Mouse (Mus musculus): Measurements from ENCODE around the gene Lrrn4cl.
"Not testable (repeated sequence)": the region's sequence is repeated elsewhere in the genome, so short reads cannot be mapped to it uniquely, and the experiment has no call there.

Gene Lrrn4cl

DNA sequence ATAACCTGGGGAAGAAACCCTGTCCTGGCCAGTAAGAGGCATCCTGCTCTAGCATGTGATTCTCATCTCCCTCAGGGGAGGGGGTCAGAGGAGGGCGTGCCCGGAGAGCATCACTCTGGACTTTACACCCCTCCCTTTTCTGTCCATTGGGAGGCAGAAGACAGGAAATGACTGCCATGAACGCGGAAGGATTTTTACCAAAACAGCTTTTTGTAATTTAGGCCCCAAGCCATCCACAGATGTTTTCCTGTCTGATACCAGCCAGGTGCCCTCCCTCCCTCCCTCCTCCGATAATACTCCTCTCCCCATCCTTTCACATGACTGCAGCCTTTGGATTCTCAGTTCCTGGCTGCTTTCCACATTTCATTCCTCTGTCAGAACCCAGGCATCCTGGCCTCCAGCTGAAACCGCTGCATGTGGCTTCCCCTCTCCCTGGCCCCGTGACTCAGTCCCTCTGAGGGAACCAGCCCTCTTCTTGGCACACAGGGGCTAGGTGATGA lies at the start of gene Lrrn4cl:
Gene Lrrn4cl, plus strand, starts transcription at position 367 of the 500 bp plus-strand sequence.
- DNase-seq (ENCODE audit: low read depth, low spot score): no peak

DNA sequence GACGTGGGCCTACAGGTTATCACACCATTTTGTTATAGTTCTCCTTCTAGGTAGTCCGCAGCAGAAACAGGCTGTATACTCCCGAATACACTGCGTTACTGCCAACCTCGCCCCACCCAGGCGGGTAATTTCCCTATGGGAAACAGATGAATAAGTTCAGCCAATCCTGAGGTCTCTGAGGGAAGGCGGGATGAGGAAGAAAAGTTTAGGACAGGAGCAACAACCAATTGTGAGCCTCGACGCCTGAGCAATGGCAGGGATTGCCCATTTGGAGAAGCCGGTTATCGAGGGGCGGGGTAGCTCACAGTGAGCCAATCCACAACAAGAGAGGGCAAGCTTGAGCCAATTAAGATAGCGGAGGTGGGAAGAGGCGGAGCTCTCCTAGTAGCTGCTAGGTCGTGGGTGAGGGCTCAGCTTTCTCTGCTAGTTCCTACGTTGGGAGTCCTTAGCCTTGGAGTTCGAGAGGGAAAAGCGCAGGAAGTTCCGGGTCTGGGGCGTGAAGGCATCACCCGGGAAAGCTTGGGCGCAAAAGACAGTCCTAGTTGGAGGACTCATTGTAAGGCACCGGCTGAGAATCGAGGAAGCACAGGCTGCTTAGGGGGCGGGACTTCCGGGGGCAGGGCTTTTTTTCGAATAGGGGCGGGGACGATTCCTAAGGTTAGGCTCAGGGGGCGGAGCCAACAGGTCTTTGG lies 48.3 kb upstream of the Lrrn4cl start, which contains the start of gene Zbtb3:
Gene Zbtb3, plus strand, starts transcription at position 426 of the 692 bp plus-strand sequence.
- peak; percentile 96 for DNase-seq (ENCODE audit: low read depth, low spot score)

DNA sequence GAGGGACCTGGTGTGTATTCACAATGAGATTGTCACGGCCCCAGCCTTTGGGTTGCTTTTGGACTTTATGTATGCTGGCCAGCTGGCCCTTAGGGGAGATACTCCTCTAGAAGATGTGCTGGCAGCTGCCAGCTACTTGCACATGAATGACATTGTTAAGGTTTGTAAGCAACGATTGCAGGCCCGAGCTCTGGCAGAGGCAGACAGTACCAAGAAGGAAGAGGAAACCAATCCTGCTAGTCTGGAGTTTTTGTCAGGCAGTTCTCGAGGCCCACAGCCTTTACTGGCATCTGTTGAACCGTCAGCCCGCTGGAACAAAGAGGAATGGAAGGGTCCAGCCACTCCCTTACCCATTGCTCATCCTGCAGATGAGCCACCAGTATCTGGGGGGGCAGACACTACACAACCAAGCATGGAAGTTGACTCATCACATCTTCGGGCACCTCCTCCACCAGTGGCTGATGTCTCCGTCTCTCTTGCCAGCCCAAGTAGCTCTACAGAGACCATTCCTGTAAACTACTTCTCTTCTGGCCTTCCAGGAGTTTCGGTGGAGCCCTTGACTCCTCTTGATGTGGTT lies 47.3 kb upstream of the Lrrn4cl start:
- DNase-seq (ENCODE audit: low read depth, low spot score): no peak

DNA sequence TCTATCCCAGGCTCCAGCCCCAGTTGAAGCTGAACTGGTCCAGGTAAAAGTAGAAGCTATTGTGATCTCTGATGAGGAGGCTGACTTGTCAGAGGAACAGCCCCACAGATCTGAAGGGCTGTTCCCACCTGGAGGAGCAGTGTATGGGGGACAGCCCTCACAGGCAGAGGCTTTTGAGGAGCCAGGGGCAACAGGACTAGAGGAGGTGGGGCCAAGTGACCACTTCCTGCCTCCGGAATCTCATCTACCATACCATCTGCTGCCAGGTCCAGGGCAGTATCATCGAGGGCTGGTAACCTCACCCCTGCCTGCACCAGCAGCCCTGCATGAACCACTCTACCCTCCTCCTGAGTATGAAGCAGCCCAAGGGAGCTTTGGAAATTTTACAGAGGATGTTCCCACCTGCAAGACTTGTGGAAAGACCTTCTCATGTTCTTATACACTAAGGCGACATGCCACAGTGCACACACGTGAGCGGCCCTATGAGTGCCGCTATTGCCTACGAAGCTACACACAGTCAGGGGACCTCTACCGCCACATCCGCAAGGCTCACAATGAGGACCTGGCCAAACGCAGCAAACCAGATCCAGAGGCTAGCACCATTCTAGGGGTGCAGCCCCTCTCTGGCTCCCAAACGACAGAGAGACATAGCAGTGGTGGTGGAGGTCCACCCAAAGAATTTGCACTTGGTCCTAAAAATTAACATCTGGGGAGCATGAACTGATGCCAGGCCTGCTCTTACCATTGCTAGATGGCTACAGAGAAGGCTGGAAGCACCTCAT lies 46.5 kb upstream of the Lrrn4cl start:
- DNase-seq (ENCODE audit: low read depth, low spot score): no peak

DNA sequence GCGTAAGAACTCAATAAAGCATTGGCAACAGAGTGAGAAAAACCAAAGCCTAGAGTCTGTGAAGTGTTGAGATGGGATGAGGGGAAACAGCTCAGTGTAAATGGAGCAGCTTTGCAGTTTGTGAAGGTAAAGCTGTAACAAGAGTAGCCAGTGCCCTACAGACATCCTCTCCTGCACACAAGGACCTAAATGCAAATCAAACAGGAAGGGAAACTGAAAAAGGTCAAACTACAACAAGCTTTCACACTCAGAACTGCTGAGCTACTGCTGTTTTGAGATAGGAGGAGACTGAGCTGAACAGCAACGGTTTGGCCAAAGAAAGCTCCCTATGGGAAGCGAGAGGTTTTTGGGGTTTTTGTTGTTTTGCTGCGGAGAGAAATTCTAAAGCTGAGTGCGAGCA lies 43.8 kb upstream of the Lrrn4cl start:
- no peak for DNase-seq (ENCODE audit: low read depth, low spot score)

DNA sequence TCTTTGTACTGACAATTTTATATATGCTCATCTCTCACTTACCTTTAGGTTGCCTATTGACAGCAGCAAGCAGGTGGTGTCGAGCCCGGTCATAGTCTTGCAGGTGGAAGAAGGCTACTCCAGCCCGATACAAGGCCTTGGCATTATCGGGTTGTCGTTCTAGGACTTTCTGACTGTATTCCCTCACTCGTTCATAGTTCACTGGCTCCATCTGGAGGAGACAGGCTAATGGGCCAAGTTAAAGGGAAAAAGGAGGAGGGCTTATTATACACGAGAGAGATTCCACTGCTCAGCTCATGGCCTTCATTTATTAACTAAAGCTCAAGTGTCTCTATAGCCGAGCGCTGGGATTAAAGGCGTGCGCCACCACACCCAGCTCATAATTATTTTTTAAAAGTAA lies 34.8 kb upstream of the Lrrn4cl start:
- no peak for DNase-seq (ENCODE audit: low read depth, low spot score)

DNA sequence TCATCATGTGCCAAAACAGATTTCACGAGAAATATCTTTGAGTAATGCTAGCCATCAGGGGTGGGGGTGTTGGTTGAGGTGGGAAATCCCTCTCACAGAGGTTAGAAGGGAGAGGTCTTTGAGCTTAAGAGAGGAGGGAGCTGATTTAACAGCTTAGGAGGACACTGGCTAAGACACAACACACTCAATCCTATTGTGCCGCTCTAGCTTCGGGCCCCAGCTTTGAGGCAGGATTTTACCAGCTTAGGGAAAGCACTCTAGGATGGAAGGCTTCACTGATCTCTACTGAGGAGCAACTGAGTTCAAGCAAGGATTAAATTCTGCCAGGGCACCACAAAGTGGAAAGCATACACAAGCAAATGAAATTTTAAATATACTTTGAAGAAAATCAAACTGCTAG lies 33.6 kb upstream of the Lrrn4cl start:
- no peak for DNase-seq (ENCODE audit: low read depth, low spot score)

DNA sequence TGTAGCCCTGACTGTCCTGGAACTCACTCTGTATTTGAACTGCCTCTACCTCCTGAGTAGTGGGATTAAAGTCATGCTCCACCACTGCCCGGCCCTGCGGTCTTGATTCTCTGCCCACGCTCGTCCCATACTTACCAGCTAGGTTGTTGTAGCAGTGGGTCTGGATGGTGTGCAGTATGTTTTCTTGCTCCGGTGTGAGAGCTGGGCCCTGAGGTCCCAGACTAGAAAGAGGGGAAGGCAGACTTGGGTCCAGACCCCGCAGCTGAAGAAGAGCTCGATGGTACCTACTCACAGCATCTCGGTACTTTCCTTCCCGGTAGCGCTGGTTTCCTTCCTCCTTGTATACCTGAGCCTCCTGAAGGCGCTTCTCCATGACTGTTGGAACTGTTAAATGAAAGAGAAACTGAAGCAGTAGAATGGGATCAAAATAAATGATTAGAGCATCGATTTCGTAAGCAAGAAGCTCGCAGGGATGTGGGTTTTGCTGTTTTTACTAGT lies 32.2 kb upstream of the Lrrn4cl start:
- DNase-seq (ENCODE audit: low read depth, low spot score): peak; percentile 34

DNA sequence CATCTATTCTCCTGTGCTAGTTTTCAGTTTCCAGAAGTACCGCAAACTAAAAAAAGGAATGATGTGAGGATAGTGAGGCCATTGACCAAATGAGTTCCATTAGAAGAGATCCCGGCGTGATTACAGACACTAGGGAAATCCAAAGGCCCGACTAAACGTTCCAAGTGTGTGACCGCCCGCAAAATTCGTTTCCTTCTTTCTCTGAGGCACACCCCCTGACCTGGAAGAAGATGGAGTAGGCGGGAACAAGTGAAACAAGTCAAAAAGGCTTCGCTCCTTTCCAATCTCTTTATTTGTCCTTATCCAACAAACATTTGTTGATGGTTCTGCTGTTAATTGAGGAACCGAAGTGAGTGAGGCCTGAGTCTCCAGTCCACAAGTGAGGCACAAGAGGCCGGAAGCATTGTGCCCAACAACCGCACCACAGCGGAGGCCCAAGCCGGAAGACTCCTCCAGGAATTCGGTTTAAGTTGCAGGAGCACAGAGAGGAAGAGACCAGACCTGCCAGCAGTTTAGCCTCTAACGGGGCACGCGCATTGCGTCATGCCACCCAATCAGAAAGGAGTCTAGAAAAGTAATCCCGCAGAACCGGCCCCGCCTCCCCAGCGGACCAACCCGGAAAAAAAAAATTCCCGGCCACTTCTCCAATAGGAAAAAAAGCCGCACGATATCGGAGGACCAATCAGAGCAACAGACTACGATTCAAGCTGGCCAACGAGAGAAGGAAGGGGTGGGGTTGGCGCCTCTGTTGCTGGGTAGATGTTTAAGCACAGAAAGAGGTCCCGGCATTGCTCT lies 31.6 kb upstream of the Lrrn4cl start, which contains the start of gene Ttc9c:
Gene Ttc9c, minus strand, starts transcription at position 533 of the 795 bp plus-strand sequence.
- peak; percentile 93 for DNase-seq (ENCODE audit: low read depth, low spot score)

DNA sequence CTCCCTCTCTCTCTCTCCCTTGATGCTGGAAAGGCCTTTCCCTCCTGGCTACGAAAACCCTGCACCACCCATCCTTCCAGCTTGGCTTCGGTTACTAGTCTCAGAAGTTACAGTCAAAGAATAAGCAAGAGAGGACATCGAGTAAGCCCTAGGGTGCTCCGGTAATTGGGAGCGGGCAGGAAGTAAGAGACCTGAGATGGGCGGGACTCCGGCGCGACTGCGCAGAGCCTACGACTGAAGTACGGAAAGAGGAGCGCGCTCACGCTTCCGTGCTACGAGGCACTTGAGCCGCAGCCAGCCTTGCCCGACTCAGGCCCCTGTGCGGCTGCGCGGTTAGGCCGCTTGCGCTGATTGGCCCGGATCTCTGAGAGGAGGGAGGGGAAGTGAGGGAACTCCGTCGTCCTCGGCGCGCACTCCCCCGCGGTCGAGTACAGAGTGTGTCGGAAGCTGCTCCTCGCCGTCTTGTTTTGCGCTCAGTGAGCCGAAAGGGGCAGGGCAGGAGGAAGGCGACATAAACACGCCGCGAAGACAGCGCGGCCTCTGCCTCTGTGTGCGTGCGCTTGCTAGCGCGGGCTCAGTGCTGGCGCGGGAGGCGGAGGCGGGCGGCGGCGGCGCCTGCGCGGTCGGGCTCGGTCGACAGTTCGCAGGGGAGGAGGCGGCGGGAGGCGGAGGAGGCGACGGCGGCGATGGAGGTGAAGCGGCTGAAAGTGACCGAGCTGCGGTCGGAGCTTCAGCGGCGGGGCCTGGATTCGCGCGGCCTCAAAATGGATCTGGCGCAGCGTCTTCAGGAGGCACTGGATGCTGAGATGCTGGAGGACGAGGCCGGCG lies 30.8 kb upstream of the Lrrn4cl start, which contains the start of gene Hnrnpul2:
Gene Hnrnpul2, plus strand, starts transcription at position 415 of the 828 bp plus-strand sequence.
- peak; percentile 100 for DNase-seq (ENCODE audit: low read depth, low spot score)

DNA sequence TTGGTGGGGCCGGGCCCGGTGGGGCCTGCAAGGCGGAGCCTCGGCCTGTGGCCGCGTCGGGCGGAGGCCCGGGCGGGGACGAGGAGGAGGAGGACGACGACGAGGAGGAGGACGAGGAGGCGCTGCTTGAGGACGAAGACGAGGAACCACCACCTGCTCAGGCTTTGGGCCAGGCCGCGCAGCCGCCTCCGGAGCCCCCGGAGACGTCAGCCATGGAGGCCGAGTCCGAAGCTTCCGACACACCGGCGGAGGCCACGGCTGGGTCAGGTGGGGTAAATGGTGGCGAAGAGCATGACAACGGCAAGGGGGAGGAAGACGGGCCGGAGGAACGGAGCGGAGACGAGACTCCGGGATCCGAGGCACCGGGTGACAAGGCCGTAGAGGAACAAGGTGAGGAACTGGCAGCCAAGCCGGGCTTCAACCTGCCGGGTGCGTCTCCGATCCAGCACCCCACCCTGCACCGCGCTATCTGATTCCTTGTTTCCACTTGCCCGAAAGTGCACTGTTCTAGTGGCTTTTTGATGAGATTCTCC lies 30.1 kb upstream of the Lrrn4cl start:
- no peak for DNase-seq (ENCODE audit: low read depth, low spot score)

DNA sequence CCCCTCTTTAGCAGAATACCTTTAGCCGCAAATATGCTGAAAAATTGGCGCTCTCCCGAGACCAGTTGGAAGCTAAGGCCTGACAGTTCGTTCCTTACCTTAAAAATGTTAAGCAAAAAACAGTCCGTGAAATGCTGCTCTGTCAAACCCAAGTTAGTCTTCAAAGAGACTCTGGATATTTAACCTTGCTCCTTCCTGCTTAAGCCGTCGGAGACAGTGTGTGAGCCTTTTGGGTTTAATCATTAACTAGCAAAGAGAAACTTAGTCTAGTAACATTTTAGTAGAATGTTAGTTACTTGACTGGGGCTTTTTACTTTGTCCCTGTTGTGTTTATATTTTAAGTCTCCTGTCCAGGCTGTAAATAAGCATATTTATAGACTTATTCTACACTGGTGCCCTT lies 29.4 kb upstream of the Lrrn4cl start:
- no peak for DNase-seq (ENCODE audit: low read depth, low spot score)

DNA sequence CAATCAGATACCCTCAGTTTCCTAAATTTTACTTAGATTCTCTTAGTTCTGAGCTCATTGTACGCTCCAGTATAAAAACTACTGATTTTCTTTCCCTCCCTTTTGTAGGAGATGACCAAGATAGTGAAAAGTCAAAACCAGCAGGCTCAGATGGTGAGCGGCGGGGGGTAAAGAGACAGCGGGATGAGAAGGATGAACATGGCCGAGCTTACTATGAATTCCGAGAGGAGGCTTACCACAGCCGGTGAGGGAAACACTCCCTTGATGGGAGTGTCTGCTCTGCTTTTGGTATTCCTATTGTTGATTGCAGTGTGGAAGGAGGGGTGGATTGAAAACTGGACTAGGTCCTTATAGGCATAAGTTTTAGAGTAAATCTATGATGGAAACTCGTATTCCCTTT lies 27.9 kb upstream of the Lrrn4cl start:
- DNase-seq (ENCODE audit: low read depth, low spot score): no peak

DNA sequence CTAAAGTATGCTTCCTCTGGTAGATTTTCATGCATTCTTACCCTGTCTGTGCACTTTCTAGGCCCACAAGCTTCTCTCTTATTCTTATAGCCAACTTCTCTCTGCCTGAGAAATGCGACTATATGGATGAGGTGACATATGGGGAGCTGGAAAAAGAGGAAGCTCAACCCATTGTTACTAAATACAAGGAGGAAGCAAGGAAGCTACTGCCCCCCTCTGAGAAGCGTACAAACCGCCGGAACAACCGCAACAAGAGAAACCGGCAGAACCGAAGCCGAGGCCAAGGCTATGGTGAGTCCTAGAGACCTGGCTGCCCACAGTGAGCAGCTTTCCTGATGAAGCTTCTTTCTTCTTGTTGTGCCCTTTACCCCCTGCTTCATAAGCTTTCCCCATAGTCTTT lies 20.9 kb upstream of the Lrrn4cl start, which contains the start of gene AC129217.1:
Gene AC129217.1, plus strand, starts transcription at position 114 of the 400 bp plus-strand sequence.
- no peak for DNase-seq (ENCODE audit: low read depth, low spot score)

DNA sequence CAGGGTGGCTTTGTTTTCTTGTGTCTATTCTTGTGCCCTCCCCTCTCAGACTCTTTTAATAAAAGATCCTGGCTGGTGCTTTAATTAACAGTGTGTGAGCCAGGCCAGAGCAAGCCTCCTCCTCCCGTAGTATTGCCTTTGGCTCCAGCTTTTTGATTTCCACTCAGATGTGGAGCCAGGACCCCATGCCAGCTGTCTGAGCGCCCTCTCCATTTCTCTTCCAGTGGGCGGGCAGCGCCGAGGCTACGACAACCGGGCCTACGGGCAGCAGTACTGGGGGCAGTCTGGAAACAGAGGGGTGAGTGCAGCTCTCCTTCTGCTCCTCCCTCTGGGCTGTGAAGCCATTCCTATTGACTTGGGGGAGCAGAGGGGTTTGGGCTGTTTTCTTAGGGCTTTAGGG lies 19.9 kb upstream of the Lrrn4cl start:
- no peak for DNase-seq (ENCODE audit: low read depth, low spot score)

DNA sequence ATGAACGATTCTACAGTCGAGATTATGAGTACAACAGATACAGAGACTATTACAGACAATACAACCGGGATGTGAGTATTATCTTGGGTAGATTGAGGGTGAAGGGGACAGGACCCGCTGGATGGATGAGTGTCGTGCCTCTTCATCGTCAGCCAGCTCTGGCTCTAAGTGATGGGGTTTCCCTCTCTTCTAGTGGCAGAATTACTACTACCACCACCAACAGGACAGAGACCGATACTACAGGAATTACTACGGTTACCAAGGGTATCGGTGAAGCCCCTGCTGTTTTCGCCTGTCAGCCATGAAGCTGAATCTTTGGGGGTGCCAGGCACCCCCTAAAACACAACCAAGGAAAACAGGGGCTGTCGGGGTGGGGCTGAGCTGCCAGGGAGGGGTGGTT lies 19.3 kb upstream of the Lrrn4cl start:
- no peak for DNase-seq (ENCODE audit: low read depth, low spot score)

DNA sequence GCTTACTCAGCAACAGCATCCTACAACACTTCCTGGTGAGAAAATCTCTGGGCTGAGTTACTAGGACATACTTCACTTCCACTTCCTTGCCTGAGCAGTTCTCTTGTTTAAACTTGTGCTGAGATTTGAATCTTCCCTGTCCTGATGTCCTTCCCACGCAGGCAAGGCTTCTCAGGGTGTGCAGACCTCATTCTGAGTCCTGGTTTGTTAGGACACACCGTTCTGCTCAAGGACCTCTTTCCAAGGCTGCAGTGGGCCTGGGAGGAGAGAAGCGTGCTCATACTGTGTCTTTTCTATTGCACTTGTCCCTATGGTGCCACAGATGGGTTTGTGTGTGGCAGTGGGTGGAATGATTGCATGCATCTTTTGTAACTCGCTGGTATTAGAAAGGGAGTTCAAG lies 17.6 kb upstream of the Lrrn4cl start:
- no peak for DNase-seq (ENCODE audit: low read depth, low spot score)

DNA sequence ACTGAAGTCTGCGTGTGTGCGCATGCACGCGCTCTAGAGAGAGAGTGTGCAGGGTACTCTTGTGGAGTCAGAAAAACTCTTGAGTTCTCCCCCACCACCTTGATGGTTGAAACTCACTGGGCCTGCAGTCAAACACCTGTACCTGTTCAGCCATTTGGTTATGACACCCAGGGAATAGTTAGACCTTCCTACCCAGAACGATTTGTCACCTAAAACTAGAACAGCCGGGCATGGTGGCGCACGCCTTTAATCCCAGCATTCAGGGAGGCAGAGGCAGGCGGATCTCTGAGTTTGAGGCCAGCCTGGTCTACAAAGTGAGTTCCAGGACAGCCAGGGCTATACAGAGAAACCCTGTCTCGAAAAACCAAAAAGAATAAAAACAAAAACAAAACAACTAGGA lies 14.2 kb upstream of the Lrrn4cl start:
- not testable (repeated sequence) for DNase-seq (ENCODE audit: low read depth, low spot score)

DNA sequence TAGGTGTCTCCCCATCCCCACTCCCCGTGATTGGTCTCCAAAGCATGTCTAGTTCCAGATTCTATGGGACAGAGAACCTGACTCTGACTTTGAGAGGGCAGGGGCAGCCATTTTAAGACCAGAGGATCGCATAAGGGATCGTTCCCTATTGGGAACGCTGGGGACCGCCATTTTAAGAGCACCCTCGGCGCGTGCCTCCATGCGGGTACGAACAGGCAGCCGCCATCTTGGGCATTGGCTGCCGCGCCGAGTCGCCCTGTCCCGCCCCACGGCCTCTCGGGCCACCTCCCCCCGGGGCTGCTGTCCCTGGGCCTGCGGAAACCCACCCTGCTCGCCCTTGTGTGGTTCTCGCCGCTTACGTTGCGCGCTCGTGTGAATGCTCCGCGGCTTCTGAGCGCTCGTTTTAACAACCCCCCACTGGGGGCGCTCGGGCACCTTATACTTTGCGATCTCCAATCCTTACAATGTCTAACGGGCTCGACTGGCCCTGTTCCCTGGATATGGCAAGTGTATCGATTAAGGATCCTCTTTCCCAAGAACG lies 13.2 kb upstream of the Lrrn4cl start, which contains the start of gene Bscl2:
Gene Bscl2, plus strand, starts transcription at position 217 of the 541 bp plus-strand sequence.
- DNase-seq (ENCODE audit: low read depth, low spot score): peak; percentile 89

Measured in CD4-positive, CD25-positive, alpha-beta regulatory T cell, adult 2 months (primary cell).